Mouse (Mus musculus): ENCODE data around the gene Atat1. TPM values are rescaled to one million over a fixed set of nuclear protein-coding genes. Genes with fewer than 3 reads are reported as not detected.

Atat1 gene
- polyA plus RNA-seq, 1 experiment from 2014 or later = 82.2 TPM

- Histone ChIP-seq H3K4me3 (ENCODE audit: low read length) (peak overlapping the region; percentile 85), H3K27ac (ENCODE audit: low read length) (peak overlapping the region; percentile 95), H3K36me3 (ENCODE audit: insufficient read depth, low read length) (peaks cover 12% of the 10 kb centered on the region), H3K4me1 (ENCODE audit: insufficient read depth, low read length) (peaks cover 30% of the 10 kb centered on the region), H3K27me3 (ENCODE audit: insufficient read depth, low read length) (no peaks in the 10 kb centered on the region), H3K4me2 (replicated peaks; ENCODE audit: low read depth, low read length) (peak overlapping the region; percentile 70), H3K9me3 (ENCODE audit: low read length) (no peaks in the 10 kb centered on the region), H3K9ac (replicated peaks; ENCODE audit: low read length) (peak overlapping the region; percentile 98)
- under 1% methylated on average over 11 of the region's 11 CpGs for whole genome bisulfite sequencing
- no peak for ATAC-seq (ENCODE audit: low FRiP score, low TSS enrichment)
These were observed 8.6 kb upstream of the Atat1 start for GRCm38 (mm10) chr17:35918276-35919059.

GRCm38 (mm10) chr17:35917463-35918251, 7.8 kb upstream of the Atat1 start:
- WGBS = 0% methylated on average over 13 of the region's 13 CpGs
- no peaks in the 10 kb centered on the region for H3K9me3 ChIP-seq (ENCODE audit: low read length)
- peak overlapping the region; percentile 98 for H3K9ac ChIP-seq (replicated peaks; ENCODE audit: low read length)
- peaks cover 30% of the 10 kb centered on the region for H3K4me1 ChIP-seq (ENCODE audit: insufficient read depth, low read length)
- H3K36me3 ChIP-seq (ENCODE audit: insufficient read depth, low read length) = peaks cover 16% of the 10 kb centered on the region; the same call in 1 of the 2 replicates
- H3K4me3 ChIP-seq (ENCODE audit: low read length) = peak overlapping the region; percentile 85
- H3K27me3 ChIP-seq (ENCODE audit: insufficient read depth, low read length) = no peaks in the 10 kb centered on the region
- H3K4me2 ChIP-seq (replicated peaks; ENCODE audit: low read depth, low read length) = peak overlapping the region; percentile 70
- no peak for ATAC-seq (ENCODE audit: low FRiP score, low TSS enrichment)
- H3K27ac ChIP-seq (ENCODE audit: low read length) = peak overlapping the region; percentile 95

- ATAC-seq (ENCODE audit: low FRiP score, low TSS enrichment) = no peak
- Histone ChIP-seq H3K4me2 (replicated peaks; ENCODE audit: low read depth, low read length) (peak overlapping the region; percentile 70), H3K9ac (replicated peaks; ENCODE audit: low read length) (peak overlapping the region; percentile 98), H3K4me3 (ENCODE audit: low read length) (peak overlapping the region; percentile 85), H3K9me3 (ENCODE audit: low read length) (no peaks in the 10 kb centered on the region), H3K4me1 (ENCODE audit: insufficient read depth, low read length) (peaks cover 30% of the 10 kb centered on the region), H3K27me3 (ENCODE audit: insufficient read depth, low read length) (no peaks in the 10 kb centered on the region), H3K27ac (ENCODE audit: low read length) (peak overlapping the region; percentile 95), H3K36me3 (ENCODE audit: insufficient read depth, low read length) (peaks cover 18% of the 10 kb centered on the region; the same call in 1 of the 2 replicates)
- WGBS = 0% methylated on average over 8 of the region's 8 CpGs
These were observed 7.2 kb upstream of the Atat1 start for GRCm38 (mm10) chr17:35917143-35917462.

- under 1% methylated on average over 83 of the region's 83 CpGs for WGBS
- peak; percentile 97 for ATAC-seq (ENCODE audit: low FRiP score, low TSS enrichment)
- H3K9ac ChIP-seq (replicated peaks; ENCODE audit: low read length) = peak within 1 kb of the TSS; percentile 98
These were observed 6.6 kb upstream of the Atat1 start, which contains the start of the genes Mrps18b and Ppp1r10 for GRCm38 (mm10) chr17:35916297-35917142. Mrps18b (minus strand) TSS chr17:35916389. Ppp1r10 (plus strand) TSS chr17:35916434.

GRCm38 (mm10) chr17:35915538-35916296, 5.8 kb upstream of the Atat1 start:
- WGBS = 2% methylated on average over 28 of the region's 28 CpGs
- Histone ChIP-seq H3K9ac (replicated peaks; ENCODE audit: low read length) (peak overlapping the region; percentile 83), H3K27me3 (ENCODE audit: insufficient read depth, low read length) (no peaks in the 10 kb centered on the region), H3K4me2 (replicated peaks; ENCODE audit: low read depth, low read length) (peak overlapping the region; percentile 75), H3K27ac (ENCODE audit: low read length) (peak overlapping the region; percentile 95), H3K9me3 (ENCODE audit: low read length) (no peaks in the 10 kb centered on the region), H3K4me3 (ENCODE audit: low read length) (peak overlapping the region; percentile 85), H3K36me3 (ENCODE audit: insufficient read depth, low read length) (peaks cover 18% of the 10 kb centered on the region; the same call in 1 of the 2 replicates), H3K4me1 (ENCODE audit: insufficient read depth, low read length) (peaks cover 25% of the 10 kb centered on the region)
- ATAC-seq (ENCODE audit: low FRiP score, low TSS enrichment) = no peak

More at GRCm38 (mm10) chr17:35916297-35917142, 6.6 kb upstream of the Atat1 start, which contains the start of the genes Mrps18b and Ppp1r10:
- Histone ChIP-seq H3K9me3 (ENCODE audit: low read length) (no peaks in the 10 kb centered on the region), H3K4me1 (ENCODE audit: insufficient read depth, low read length) (peaks cover 30% of the 10 kb centered on the region), H3K27ac (ENCODE audit: low read length) (peak within 1 kb of the TSS; percentile 95), H3K27me3 (ENCODE audit: insufficient read depth, low read length) (no peaks in the 10 kb centered on the region), H3K36me3 (ENCODE audit: insufficient read depth, low read length) (peaks cover 18% of the 10 kb centered on the region; the same call in 1 of the 2 replicates), H3K4me2 (replicated peaks; ENCODE audit: low read depth, low read length) (peak within 1 kb of the TSS; percentile 75), H3K4me3 (ENCODE audit: low read length) (peak within 1 kb of the TSS; percentile 85)

GRCm38 (mm10) chr17:35914975-35915374, 5.1 kb upstream of the Atat1 start:
- peaks cover 18% of the 10 kb centered on the region; the same call in 1 of the 2 replicates for H3K36me3 ChIP-seq (ENCODE audit: insufficient read depth, low read length)
- H3K4me1 ChIP-seq (ENCODE audit: insufficient read depth, low read length) = peaks cover 20% of the 10 kb centered on the region
- H3K9me3 ChIP-seq (ENCODE audit: low read length) = no peaks in the 10 kb centered on the region
- 83% methylated on average over 6 of the region's 6 CpGs for WGBS
- no peak overlapping the region for H3K27ac ChIP-seq (ENCODE audit: low read length)
- peak overlapping the region; percentile 75 for H3K4me2 ChIP-seq (replicated peaks; ENCODE audit: low read depth, low read length)
- ATAC-seq (ENCODE audit: low FRiP score, low TSS enrichment) = no peak
- no peak overlapping the region for H3K9ac ChIP-seq (replicated peaks; ENCODE audit: low read length)
- H3K27me3 ChIP-seq (ENCODE audit: insufficient read depth, low read length) = no peaks in the 10 kb centered on the region
- H3K4me3 ChIP-seq (ENCODE audit: low read length) = peak overlapping the region; percentile 85

- Histone ChIP-seq H3K4me3 (ENCODE audit: low read length) (peak overlapping the region; percentile 73), H3K9ac (replicated peaks; ENCODE audit: low read length) (peak overlapping the region; percentile 73), H3K4me1 (ENCODE audit: insufficient read depth, low read length) (peaks cover 13% of the 10 kb centered on the region), H3K27me3 (ENCODE audit: insufficient read depth, low read length) (no peaks in the 10 kb centered on the region), H3K27ac (ENCODE audit: low read length) (peak overlapping the region; percentile 82; the same call in 1 of the 2 replicates), H3K4me2 (replicated peaks; ENCODE audit: low read depth, low read length) (peak overlapping the region; percentile 83), H3K36me3 (ENCODE audit: insufficient read depth, low read length) (peaks cover 32% of the 10 kb centered on the region), H3K9me3 (ENCODE audit: low read length) (no peaks in the 10 kb centered on the region)
- WGBS = 17% methylated on average over 20 of the region's 20 CpGs
- peak; percentile 55 for ATAC-seq (ENCODE audit: low FRiP score, low TSS enrichment)
These were observed 523 bp downstream of the Atat1 start for GRCm38 (mm10) chr17:35909186-35909918.

GRCm38 (mm10) chr17:35907609-35908008, 2.3 kb downstream of the Atat1 start:
- 74% methylated on average over 2 of the region's 2 CpGs for WGBS
- ATAC-seq (ENCODE audit: low FRiP score, low TSS enrichment) = no peak
- Histone ChIP-seq H3K4me1 (ENCODE audit: insufficient read depth, low read length) (peaks cover 13% of the 10 kb centered on the region), H3K4me2 (replicated peaks; ENCODE audit: low read depth, low read length) (no peak overlapping the region), H3K9me3 (ENCODE audit: low read length) (no peaks in the 10 kb centered on the region), H3K4me3 (ENCODE audit: low read length) (no peak overlapping the region), H3K9ac (replicated peaks; ENCODE audit: low read length) (no peak overlapping the region), H3K36me3 (ENCODE audit: insufficient read depth, low read length) (peaks cover 31% of the 10 kb centered on the region), H3K27ac (ENCODE audit: low read length) (no peak overlapping the region), H3K27me3 (ENCODE audit: insufficient read depth, low read length) (no peaks in the 10 kb centered on the region)

Data from kidney, embryonic 16.5 days (tissue).